Mouse (Mus musculus): Measurements from ENCODE around the gene Fgf3. TPM values are rescaled to one million over a fixed set of nuclear protein-coding genes. Genes with fewer than 3 reads are reported as not detected.

Gene Fgf3
- polyA plus RNA-seq, 1 experiment = 7.0 TPM

DNA sequence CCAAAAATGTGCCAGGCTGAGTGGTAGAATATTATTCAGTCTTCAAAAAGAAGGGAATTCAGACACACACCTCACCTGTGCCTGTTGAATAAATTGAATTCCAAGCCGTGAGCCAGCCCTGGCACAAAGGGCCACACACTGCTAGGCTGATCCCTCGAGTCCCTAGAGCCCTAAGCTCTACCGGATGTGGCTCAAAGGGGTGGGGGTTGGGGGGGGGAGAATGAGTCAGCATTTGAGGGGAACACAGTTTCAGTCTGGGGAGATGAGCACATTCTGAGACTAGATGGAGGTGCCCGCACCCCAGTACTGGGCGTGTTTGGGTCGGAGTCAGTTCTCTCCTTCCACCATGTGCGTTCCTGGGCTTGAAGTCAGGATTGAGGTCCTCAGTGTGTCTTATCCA lies 19.3 kb downstream of the Fgf3 start:
- Histone ChIP-seq H3K4me3 (replicated peaks) (no peak overlapping the region), H3K4me1 (peaks cover 16% of the 10 kb centered on the region)

DNA sequence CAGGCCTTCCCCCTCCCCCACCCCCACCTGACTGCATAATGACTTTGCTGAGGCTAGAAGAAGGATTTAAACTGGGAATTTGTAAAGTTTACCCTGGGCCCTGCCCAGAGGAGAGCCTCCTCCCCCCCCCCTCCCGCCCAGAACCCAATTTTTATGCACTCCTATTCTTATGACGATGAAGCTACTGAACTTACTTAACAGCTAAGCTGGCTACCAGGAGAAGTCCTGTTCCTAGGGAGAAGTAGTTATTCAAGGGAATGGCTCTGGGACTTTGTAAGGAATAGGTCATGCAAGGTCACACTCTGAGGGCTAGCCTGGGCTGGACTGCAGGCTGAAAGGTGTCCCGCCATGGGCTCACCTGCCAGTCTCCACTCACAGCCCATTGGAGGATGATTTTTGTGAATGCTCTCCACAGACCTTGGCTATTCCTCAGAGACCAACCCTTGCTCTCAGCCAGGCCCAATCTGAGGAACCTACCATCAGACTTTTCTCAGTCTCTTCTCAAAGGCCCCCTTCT lies 20.0 kb downstream of the Fgf3 start:
- TF ChIP-seq FLI1 (IDR thresholded peaks at IDR 0.05; ENCODE audit: low read length) = no peak
- H3K4me1 ChIP-seq = peaks cover 20% of the 10 kb centered on the region
- peaks cover 89% of the 10 kb centered on the region for H3K27me3 ChIP-seq (replicated peaks)

More for the DNA sequence above, 19.3 kb downstream of the Fgf3 start:
- no peak for TF ChIP-seq GATA1 (IDR thresholded peaks at IDR 0.05; ENCODE audit: borderline replicate concordance, low read length)
- TF ChIP-seq FLI1 (IDR thresholded peaks at IDR 0.05; ENCODE audit: low read length) = no peak
- Histone ChIP-seq H3K27me3 (replicated peaks) (peaks cover 86% of the 10 kb centered on the region), H3K36me3 (replicated peaks; ENCODE audit: low read length) (no peaks in the 10 kb centered on the region), H3K9me3 (no peaks in the 10 kb centered on the region)

DNA sequence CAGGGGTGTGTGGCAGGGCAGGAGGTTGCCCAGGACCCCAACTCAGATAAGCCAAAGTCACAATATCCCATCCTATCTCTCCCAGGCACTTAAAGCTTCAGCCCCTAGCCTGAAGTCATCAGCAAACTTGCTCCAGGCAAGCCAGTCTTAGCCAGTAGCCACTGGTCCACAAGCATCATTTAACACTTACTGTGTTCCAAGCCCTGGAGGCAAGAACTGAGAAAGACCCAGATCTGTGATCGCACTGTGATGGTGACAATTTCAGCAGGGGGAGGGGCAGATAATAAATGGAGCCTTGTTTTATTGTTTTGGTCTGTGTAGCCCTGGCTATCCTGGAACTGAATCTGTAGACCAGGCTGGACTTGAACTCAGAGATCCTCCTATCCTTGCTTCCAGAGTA lies 20.8 kb downstream of the Fgf3 start:
- peaks cover 91% of the 10 kb centered on the region for H3K27me3 ChIP-seq (replicated peaks)
- peaks cover 20% of the 10 kb centered on the region for H3K4me1 ChIP-seq
- no peak overlapping the region for H3K4me3 ChIP-seq (replicated peaks)
- no peaks in the 10 kb centered on the region for H3K9me3 ChIP-seq
- no peaks in the 10 kb centered on the region for H3K36me3 ChIP-seq (replicated peaks; ENCODE audit: low read length)
- TF ChIP-seq GATA1 (IDR thresholded peaks at IDR 0.05; ENCODE audit: borderline replicate concordance, low read length) = no peak

More for the DNA sequence above, 20.0 kb downstream of the Fgf3 start:
- Histone ChIP-seq H3K9me3 (no peaks in the 10 kb centered on the region), H3K4me3 (replicated peaks) (no peak overlapping the region), H3K36me3 (replicated peaks; ENCODE audit: low read length) (no peaks in the 10 kb centered on the region)

DNA sequence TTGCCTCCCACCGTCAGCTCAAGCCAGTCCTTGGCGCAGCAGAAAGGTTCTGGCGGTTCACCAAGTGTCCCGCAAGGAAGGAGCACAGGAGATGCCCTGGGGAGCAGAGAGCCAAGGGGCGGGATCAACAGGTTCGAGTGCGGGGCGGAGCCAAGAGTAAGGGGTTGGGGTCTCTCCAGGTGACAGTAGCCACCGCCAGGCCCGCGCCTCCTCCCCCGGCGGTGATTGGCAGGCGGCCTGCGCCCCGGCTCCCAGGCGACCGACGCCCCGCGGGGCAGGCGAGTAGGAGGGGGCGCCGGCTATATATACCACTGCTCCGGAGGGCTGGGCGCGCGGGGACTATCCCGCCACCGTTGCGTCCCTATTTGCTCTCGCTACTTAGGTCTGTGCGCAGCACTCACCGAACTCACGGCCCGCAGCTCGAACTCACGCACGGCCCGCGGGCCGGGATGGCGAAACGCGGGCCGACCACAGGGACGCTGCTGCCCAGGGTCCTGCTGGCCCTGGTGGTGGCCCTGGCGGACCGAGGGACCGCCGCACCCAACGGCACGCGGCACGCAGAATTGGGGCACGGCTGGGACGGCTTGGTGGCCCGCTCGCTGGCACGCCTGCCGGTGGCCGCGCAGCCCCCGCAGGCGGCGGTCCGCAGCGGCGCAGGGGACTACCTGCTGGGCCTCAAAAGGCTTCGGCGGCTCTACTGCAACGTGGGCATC lies 23.3 kb downstream of the Fgf3 start:
- Histone ChIP-seq H3K36me3 (replicated peaks; ENCODE audit: low read length) (no peaks in the 10 kb centered on the region), H3K9me3 (no peaks in the 10 kb centered on the region), H3K27me3 (replicated peaks) (peaks cover 90% of the 10 kb centered on the region), H3K4me1 (peaks cover 20% of the 10 kb centered on the region), H3K4me3 (replicated peaks) (no peak overlapping the region)
- TF ChIP-seq FLI1 (IDR thresholded peaks at IDR 0.05; ENCODE audit: low read length) (no peak), GATA1 (IDR thresholded peaks at IDR 0.05; ENCODE audit: borderline replicate concordance, low read length) (no peak)

DNA sequence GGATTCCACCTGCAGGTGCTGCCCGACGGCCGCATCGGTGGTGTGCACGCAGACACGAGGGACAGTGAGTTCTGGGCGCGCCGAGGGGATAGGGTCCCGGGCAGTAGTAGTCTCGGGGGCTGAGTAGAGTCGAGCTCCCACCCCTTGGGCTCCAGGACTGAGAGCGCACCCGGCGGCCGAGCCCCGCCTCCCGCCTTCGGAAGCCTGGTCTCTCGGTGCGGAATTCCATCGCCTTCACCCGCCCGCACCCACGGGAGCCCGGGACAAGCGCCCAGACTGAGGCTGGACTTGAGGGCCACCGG lies 23.8 kb downstream of the Fgf3 start:
- H3K27me3 ChIP-seq (replicated peaks) = peaks cover 90% of the 10 kb centered on the region
- H3K4me3 ChIP-seq (replicated peaks) = no peak overlapping the region
- no peaks in the 10 kb centered on the region for H3K36me3 ChIP-seq (replicated peaks; ENCODE audit: low read length)
- H3K9me3 ChIP-seq = no peaks in the 10 kb centered on the region
- TF ChIP-seq FLI1 (IDR thresholded peaks at IDR 0.05; ENCODE audit: low read length) = no peak
- no peak for TF ChIP-seq GATA1 (IDR thresholded peaks at IDR 0.05; ENCODE audit: borderline replicate concordance, low read length)
- peaks cover 20% of the 10 kb centered on the region for H3K4me1 ChIP-seq

DNA sequence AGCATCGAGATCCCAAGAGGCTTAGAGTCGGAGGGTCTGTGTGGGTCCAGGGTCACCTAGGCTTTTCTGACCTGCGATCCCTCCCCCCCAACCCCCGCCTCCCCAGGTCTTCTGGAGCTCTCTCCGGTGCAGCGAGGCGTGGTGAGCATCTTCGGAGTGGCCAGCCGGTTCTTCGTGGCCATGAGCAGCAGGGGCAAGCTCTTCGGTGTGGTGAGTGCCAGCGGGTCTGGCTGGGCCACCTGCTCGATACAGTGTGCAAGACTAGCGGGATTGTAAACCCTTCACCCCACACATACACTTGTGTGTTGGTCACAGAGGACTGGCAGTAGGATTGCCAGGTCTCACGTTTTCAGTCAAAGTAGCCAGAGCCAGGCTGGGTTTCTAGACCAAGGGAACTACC lies 24.2 kb downstream of the Fgf3 start:
- TF ChIP-seq FLI1 (IDR thresholded peaks at IDR 0.05; ENCODE audit: low read length) (no peak), GATA1 (IDR thresholded peaks at IDR 0.05; ENCODE audit: borderline replicate concordance, low read length) (no peak)
- Histone ChIP-seq H3K9me3 (no peaks in the 10 kb centered on the region), H3K4me3 (replicated peaks) (no peak overlapping the region), H3K36me3 (replicated peaks; ENCODE audit: low read length) (no peaks in the 10 kb centered on the region), H3K27me3 (replicated peaks) (peaks cover 90% of the 10 kb centered on the region), H3K4me1 (peaks cover 18% of the 10 kb centered on the region)

DNA sequence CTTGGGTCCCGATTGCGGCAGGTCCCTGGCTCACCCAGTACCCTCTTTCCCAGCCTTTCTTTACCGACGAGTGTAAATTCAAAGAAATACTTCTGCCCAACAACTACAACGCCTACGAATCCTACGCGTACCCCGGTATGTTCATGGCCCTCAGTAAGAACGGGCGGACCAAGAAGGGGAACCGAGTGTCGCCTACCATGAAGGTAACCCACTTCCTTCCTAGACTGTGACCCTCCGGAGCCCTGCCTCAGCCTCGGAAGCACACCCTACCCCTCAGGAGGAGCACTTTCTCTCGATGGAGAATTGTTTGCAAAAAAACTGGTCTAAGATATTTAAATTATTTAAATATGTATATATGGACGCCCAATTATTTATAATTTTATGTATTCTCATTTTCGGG lies 24.8 kb downstream of the Fgf3 start:
- no peaks in the 10 kb centered on the region for H3K9me3 ChIP-seq
- no peaks in the 10 kb centered on the region for H3K36me3 ChIP-seq (replicated peaks; ENCODE audit: low read length)
- peaks cover 94% of the 10 kb centered on the region for H3K27me3 ChIP-seq (replicated peaks)
- H3K4me3 ChIP-seq (replicated peaks) = no peak overlapping the region
- TF ChIP-seq GATA1 (IDR thresholded peaks at IDR 0.05; ENCODE audit: borderline replicate concordance, low read length) (no peak), FLI1 (IDR thresholded peaks at IDR 0.05; ENCODE audit: low read length) (no peak)
- peaks cover 14% of the 10 kb centered on the region for H3K4me1 ChIP-seq

DNA sequence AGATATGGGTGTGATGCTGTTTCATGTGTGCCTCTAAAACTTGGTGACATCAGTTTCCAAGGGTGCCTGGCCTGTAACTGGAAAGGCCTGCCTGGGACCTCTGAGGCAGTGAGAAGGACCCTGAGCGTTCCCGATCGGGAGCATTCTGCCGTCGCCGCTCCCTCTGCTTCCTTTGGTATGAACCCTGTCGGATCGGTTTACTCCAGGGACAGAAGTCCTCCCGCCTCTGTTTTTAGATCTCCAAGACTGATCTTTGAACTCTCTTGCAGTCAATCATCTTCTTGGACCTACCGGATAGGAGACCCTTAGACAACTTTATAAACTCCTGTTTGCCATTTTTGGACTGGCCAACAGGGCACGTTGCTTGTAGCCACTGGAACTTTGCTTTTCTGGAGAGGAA lies 25.3 kb downstream of the Fgf3 start:
- Histone ChIP-seq H3K4me1 (peaks cover 14% of the 10 kb centered on the region), H3K4me3 (replicated peaks) (no peak overlapping the region), H3K27me3 (replicated peaks) (peaks cover 94% of the 10 kb centered on the region), H3K9me3 (no peaks in the 10 kb centered on the region), H3K36me3 (replicated peaks; ENCODE audit: low read length) (no peaks in the 10 kb centered on the region)
- TF ChIP-seq GATA1 (IDR thresholded peaks at IDR 0.05; ENCODE audit: borderline replicate concordance, low read length) (no peak), FLI1 (IDR thresholded peaks at IDR 0.05; ENCODE audit: low read length) (no peak)

DNA sequence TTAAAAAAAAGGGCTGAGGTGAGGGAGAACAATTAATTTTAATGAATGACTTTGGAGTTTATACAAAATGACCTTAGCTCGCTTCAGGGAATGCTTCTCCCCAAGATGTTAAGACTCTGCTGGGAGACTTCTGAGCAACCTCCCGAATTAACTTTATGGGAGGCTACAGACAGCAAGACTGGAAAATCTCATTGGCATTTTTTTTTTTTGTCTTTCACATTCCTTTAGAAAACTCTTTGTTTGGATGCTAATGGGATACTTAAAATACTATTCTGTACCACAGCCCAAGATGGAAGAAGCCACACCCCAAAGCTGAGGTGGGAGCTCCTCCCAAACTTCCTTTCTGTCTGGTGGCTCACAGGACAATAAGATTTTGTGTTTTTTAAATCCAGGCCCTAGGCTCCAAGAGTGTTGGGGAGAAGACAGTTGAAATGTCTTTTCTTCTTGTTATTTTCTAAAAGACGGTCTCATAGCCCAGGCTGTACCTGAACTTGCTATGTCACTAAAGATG lies 26.3 kb downstream of the Fgf3 start:
- Histone ChIP-seq H3K27me3 (replicated peaks) (peaks cover 90% of the 10 kb centered on the region), H3K36me3 (replicated peaks; ENCODE audit: low read length) (no peaks in the 10 kb centered on the region), H3K4me3 (replicated peaks) (no peak overlapping the region), H3K9me3 (no peaks in the 10 kb centered on the region), H3K4me1 (peaks cover 14% of the 10 kb centered on the region)
- TF ChIP-seq GATA1 (IDR thresholded peaks at IDR 0.05; ENCODE audit: borderline replicate concordance, low read length) = no peak
- TF ChIP-seq FLI1 (IDR thresholded peaks at IDR 0.05; ENCODE audit: low read length) = no peak

DNA sequence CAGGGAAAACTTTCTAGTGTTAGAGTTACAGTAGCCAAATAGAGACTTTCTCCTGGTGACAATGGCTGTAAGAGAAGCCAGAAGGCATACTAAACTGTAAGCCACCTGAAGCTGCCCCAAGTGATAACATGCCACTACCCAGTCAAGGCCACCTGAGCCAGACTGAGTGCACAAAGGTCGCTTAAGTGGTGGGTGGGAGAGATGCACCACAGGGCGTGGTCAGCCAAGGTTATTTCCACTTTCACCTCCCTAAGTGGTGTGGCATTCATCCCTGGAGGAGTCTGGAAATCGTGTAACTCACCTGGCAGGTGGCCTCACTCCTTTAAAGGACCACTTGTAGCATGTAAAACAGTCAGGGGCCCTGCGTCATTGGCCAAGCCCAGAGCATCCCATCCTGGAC lies 29.3 kb downstream of the Fgf3 start:
- no peaks in the 10 kb centered on the region for H3K9me3 ChIP-seq
- H3K4me1 ChIP-seq = peaks cover 6% of the 10 kb centered on the region
- no peaks in the 10 kb centered on the region for H3K36me3 ChIP-seq (replicated peaks; ENCODE audit: low read length)
- H3K27me3 ChIP-seq (replicated peaks) = peaks cover 76% of the 10 kb centered on the region
- TF ChIP-seq GATA1 (IDR thresholded peaks at IDR 0.05; ENCODE audit: borderline replicate concordance, low read length) (no peak), FLI1 (IDR thresholded peaks at IDR 0.05; ENCODE audit: low read length) (no peak)
- H3K4me3 ChIP-seq (replicated peaks) = no peak overlapping the region

All from megakaryocyte, embryonic 14.5 days (primary cell).